Mouse (Mus musculus) heart, embryonic 15.5 days (tissue): Measurements from ENCODE around the gene Ano5. TPM values are rescaled to one million over a fixed set of nuclear protein-coding genes. Genes with fewer than 3 reads are reported as not detected.

Source experiments
- ATAC-seq: fragments of 200-750 bp; cut with Nextera tagmentation; replicated peaks from 2 replicates; pipeline ENCODE4 v1.8.0; 2017; ENCODE audit warnings: low read depth, moderate TSS enrichment; ENCODE audit not compliant: insufficient number of reproducible peaks, insufficient read depth, low FRiP score
- H3K27ac ChIP-seq: fragments of 300-500 bp; sonication (generic); 2 replicates; pipeline ENCODE4 v1.5.1; 2015; ENCODE audit warnings: mild to moderate bottlenecking, inconsistent platforms
- H3K27me3 ChIP-seq: fragments of 300-500 bp; sonication (generic); 2 replicates; pipeline ENCODE4 v1.6.1; 2015; ENCODE audit warnings: inconsistent platforms
- H3K36me3 ChIP-seq: fragments of 300-500 bp; sonication (generic); 2 replicates; pipeline ENCODE4 v1.6.1; 2015; ENCODE audit warnings: mild to moderate bottlenecking, inconsistent platforms
- H3K4me1 ChIP-seq: fragments of 300-500 bp; sonication (generic); replicated peaks from 2 replicates; pipeline ENCODE4 v1.6.1; 2015; ENCODE audit warnings: inconsistent platforms
- H3K4me2 ChIP-seq: fragments of 300-500 bp; sonication (generic); 2 replicates; pipeline ENCODE4 v1.6.1; 2015; ENCODE audit warnings: inconsistent platforms, mild to moderate bottlenecking, moderate library complexity
- H3K4me3 ChIP-seq: fragments of 300-500 bp; sonication (generic); 2 replicates; pipeline ENCODE4 v1.5.1; 2015; ENCODE audit warnings: mild to moderate bottlenecking, inconsistent platforms
- H3K9ac ChIP-seq: fragments of 300-500 bp; sonication (generic); 2 replicates; pipeline ENCODE4 v1.6.1; 2015; ENCODE audit warnings: mild to moderate bottlenecking, inconsistent platforms
- H3K9me3 ChIP-seq: fragments of 300-500 bp; sonication (generic); replicated peaks from 2 replicates; pipeline ENCODE4 v1.6.1; 2016; ENCODE audit warnings: inconsistent platforms
- WGBS: fragments of 180-500 bp; shearing (Covaris S2); methylation state at CpG from one replicate; pipeline ENCODE4 v1.1.7; 2015; ENCODE audit warnings: mixed read lengths; 5-methylcytosine and 5-hydroxymethylcytosine counted together
- polyA plus RNA-seq: library from polyadenylated mRNA; unstranded; fragments of >200 nt; fragmentation: Nextera tagmentation; extraction: Ambion mirVana; gene quantifications from 2 replicates; pipeline ENCODE4 v1.2.1, GENCODE M21; 2015

Ano5 gene
- polyA plus RNA-seq, 1 experiment from 2014 or later = 0.20 TPM

DNA sequence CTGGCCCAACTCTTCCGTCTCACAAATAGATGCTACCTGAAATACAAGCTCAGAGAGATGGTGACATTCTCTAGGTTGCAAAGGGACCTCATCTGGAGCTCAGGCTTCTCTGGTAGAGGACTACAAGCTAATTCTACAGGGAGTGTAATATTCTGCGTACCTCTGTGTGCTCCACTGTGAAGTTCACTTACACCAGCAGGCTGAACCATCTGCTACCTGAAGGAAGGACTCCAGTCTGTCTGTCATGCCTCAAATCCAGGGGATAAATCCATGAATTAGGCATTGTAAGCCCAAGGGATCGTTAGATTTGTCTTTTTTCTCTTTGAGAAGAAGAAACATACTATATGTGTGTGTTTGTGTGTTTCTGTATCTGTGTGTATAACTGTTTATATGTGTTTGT is 120.3 kb downstream of the Ano5 start:
- H3K27me3 ChIP-seq = peaks cover 50% of the 10 kb centered on the region

GRCm38 (mm10) chr7:51632543-51633229 is 121.9 kb downstream of the Ano5 start:
- H3K4me1 ChIP-seq = no peaks in the 10 kb centered on the region
- H3K4me2 ChIP-seq = no peak overlapping the region
- no peak overlapping the region for H3K4me3 ChIP-seq
- H3K36me3 ChIP-seq = no peaks in the 10 kb centered on the region
- H3K9me3 ChIP-seq = no peaks in the 10 kb centered on the region
- ATAC-seq = no peak
- no peak overlapping the region for H3K9ac ChIP-seq
- 4% methylated on average over 9 of the region's 9 CpGs for WGBS
- H3K27me3 ChIP-seq = peaks cover 35% of the 10 kb centered on the region
- H3K27ac ChIP-seq = no peak overlapping the region

More for the DNA sequence above, 120.3 kb downstream of the Ano5 start:
- no peak overlapping the region for H3K4me3 ChIP-seq
- no peaks in the 10 kb centered on the region for H3K36me3 ChIP-seq
- no peak overlapping the region for H3K9ac ChIP-seq
- H3K27ac ChIP-seq = no peak overlapping the region
- no peak overlapping the region for H3K4me2 ChIP-seq
- H3K9me3 ChIP-seq = no peaks in the 10 kb centered on the region
- H3K4me1 ChIP-seq = no peaks in the 10 kb centered on the region
- ATAC-seq = no peak
- WGBS = 52% methylated on average over 3 of the region's 3 CpGs

GRCm38 (mm10) chr7:51633230-51633844 is 122.5 kb downstream of the Ano5 start:
- Histone ChIP-seq H3K27me3 (peaks cover 29% of the 10 kb centered on the region), H3K9me3 (no peaks in the 10 kb centered on the region), H3K27ac (no peak overlapping the region), H3K9ac (no peak overlapping the region), H3K36me3 (no peaks in the 10 kb centered on the region), H3K4me3 (no peak overlapping the region), H3K4me2 (no peak overlapping the region), H3K4me1 (no peaks in the 10 kb centered on the region)
- WGBS = 6% methylated on average over 7 of the region's 7 CpGs
- no peak for ATAC-seq

Other genes starting within 250 kb of the Ano5 start
- gene Slc17a6, start 111.0 kb downstream of the Ano5 start, polyA plus RNA-seq = 0.04 and 0.20 TPM in 2 replicates